14 mouse cellular contexts compared by ENCODE assay signal in the genomic region with DNA sequence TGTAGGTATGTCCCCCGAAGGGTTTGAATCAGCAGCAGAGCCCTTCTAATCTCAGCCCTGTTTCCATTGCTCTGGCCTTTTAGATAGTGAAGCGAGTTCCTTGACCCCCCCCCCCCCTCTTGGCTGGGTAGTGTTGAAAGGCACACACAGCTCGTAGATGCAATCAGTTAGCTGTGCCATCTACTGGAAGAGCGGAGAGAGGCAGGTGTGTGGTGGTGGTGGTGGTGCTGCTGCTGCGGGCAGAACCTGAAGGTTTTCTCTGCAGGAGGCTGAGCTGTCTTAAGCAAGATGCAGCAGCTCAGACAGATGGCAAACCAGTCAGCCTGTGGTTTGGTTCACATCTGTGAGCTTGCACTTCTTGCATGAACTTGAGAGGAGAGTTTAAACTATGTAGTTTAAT. TPM values are rescaled to one million over a fixed set of nuclear protein-coding genes. Genes with fewer than 3 reads are reported as not detected.
DNase-seq lines count a peak whose midpoint lies in the region; ATAC-seq and TF ChIP-seq lines count a peak whose summit lies in the region.
"Had no signal": no experiment of that assay in that cellular context is flagged by ENCODE, and none has a peak within 500 bp of the region (broad histone marks: within the 10 kb centered on the region; RNA-seq: fewer than 3 reads in every experiment).

No protein-coding gene starts in this region.

- TF ChIP-seq CTCF in layer of hippocampus, adult 2 months (conservative IDR thresholded peaks at IDR 0.05), result peak; percentile 60

- ATAC-seq in inflammation-experienced regulatory T-cells, adult 6 months, result no peak

- peak; percentile 18 for DNase-seq in embryo, embryonic 11 days
- DNase-seq in embryo, embryonic 9.5 days (ENCODE audit: extremely low spot score), result no peak
- DNase-seq in layer of hippocampus, adult 2 months (ENCODE audit: low spot score in 2 of 2), result peak in 1 of 2 experiments; percentile 23
- DNase-seq in layer of hippocampus, postnatal 10 days (ENCODE audit: low spot score in 2 of 2), result no peak
- DNase-seq in NIH3T3 (ENCODE audit: low read depth), result peak; percentile 57
- peak; percentile 22 for DNase-seq in right cerebral cortex, postnatal 25 days
- no peak for DNase-seq in cerebellum, postnatal 4 days (ENCODE audit: low spot score in 2 of 2)
- DNase-seq: B cell, adult 2 months; cerebellum, adult 11-12 months; lung, postnatal 4 days had no signal

- no peak overlapping the region for H3K27ac ChIP-seq in layer of hippocampus, adult 2 months
- H3K27ac ChIP-seq: neural tube, embryonic 13.5 days had no signal

- no peak overlapping the region for H3K4me3 ChIP-seq in layer of hippocampus, adult 2 months
- H3K4me3 ChIP-seq: neural tube, embryonic 13.5 days had no signal

RNA-seq across cellular contexts. Expression of gene Guca2b, which starts 13.9 kb away (rescaled TPM):
- total RNA-seq in layer of hippocampus, adult 2 months (2021), result not detected
- not detected for total RNA-seq in layer of hippocampus, postnatal 10 days (2021)
- polyA plus RNA-seq in inflammation-experienced regulatory T-cells, adult 6 months (2017; shearing (Covaris generic)), result not detected
- total RNA-seq: left cerebral cortex, postnatal 25 days had no signal
- polyA plus RNA-seq: heart, embryonic 11.5 days; neural tube, embryonic 13.5 days had no signal

RNA-seq across cellular contexts. Expression of gene Guca2a, which starts 35.2 kb away (rescaled TPM):
- total RNA-seq in layer of hippocampus, adult 2 months (2021), result not detected
- total RNA-seq in layer of hippocampus, postnatal 10 days (2021), result not detected
- not detected for polyA plus RNA-seq in inflammation-experienced regulatory T-cells, adult 6 months (2017; shearing (Covaris generic))
- total RNA-seq: left cerebral cortex, postnatal 25 days had no signal
- polyA plus RNA-seq: heart, embryonic 11.5 days; neural tube, embryonic 13.5 days had no signal

Comparison
In these comparisons a context has a peak if more than half of its experiments do, and no peak if none do; other contexts are left out.
1. DNase-seq: peak in embryo, embryonic 11 days (single experiment), NIH3T3 (single experiment) and right cerebral cortex, postnatal 25 days (single experiment); none in embryo, embryonic 9.5 days (single experiment), layer of hippocampus, postnatal 10 days (0 of 2) and cerebellum, postnatal 4 days (0 of 2).